Mouse (Mus musculus) heart, postnatal 10 days (tissue): ENCODE results near the gene Brd2. TPM values are rescaled to one million over a fixed set of nuclear protein-coding genes. Genes with fewer than 3 reads are reported as not detected.
"Not testable (repeated sequence)": the region's sequence is repeated elsewhere in the genome, so short reads cannot be mapped to it uniquely, and the experiment has no call there.

Experiments
- DNase-seq, 2 experiments: peaks; one replicate each; pipeline ENCODE4 v3.0.0; 2021
- intact Hi-C: fragments of 180-260 bp; cut with DNase I; formaldehyde crosslinking; loops from one replicate; pipeline ENCODE4 v1.15.1; 2025
- total RNA-seq, 2 experiments: library from RNA; stranded (reverse); gene quantifications; 2 replicates each; pipeline ENCODE4 v1.2.3; 2021

Brd2 gene
- total RNA-seq, result 100 to 1,000 TPM; 113 to 119 TPM

- intact Hi-C loops, result loop anchor here (10.0 kb wide), 2 partner anchors 438 to 482 kb away; partner anchors contain the start of genes Agpat1, Hnrnpm and Rnf5
- peak; percentile 98 to 99 for DNase-seq
These were observed at the start of gene Brd2 for GRCm38 (mm10) chr17:34122188-34122984. Brd2 (minus strand) TSS chr17:34122634.

DNA sequence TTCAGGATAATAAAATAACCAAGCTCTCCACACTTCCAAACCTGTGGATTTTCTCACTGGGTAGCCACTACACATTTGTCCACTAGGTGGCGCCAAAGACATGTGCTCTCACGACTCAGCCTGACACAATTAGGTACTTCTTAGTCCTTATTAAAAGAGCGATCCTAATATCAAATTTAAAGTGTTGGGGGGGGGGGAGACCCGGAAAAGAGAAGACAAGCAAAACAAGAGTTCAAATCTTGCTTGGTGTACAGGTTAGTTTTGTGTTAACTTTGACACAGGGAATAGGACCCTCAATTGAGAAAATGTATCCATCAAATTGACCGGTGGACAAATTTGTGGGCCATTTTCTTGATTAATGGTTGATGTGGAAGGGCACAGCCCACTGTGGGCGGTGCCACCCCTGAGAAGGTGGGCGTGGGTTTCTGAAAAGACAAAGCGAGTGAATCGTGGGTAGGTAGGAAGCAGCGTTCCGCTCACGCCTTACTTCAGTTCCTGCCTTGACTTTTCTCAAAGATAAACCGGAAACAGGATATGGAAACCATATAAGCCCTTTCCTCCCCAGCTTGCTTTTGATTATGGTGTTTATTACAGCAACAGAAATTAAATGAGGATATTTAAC is 48.6 kb upstream of the Brd2 start:
- DNase-seq, result peak; percentile 84 to 91
- intact Hi-C loops, result loop anchor here (1.0 to 5.0 kb wide), 4 partner anchors 33 to 141 kb away; no protein-coding TSS in a partner anchor

DNA sequence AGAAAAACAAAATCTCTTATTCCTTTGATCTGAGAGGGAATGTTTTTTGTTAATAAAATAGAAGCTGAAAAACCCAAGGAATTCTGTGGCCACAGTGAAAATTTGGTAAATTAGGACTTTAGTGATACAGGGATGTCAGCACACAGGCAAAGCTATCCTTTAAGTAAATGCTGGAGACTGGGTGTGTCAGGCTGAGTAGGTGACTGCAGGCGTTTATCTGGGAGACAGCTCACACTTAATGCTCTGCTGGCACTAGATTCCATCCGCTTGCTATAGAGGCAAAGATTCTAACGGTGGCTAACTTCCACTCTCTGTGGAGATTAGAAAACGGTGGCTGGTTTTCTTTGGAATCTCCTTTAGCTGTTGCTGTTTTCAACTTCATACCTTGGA is 48.0 kb upstream of the Brd2 start:
- DNase-seq, result no peak
- intact Hi-C loops, result loop anchor here (1.0 to 5.0 kb wide), 3 partner anchors 35 to 142 kb away; no protein-coding TSS in a partner anchor

DNA sequence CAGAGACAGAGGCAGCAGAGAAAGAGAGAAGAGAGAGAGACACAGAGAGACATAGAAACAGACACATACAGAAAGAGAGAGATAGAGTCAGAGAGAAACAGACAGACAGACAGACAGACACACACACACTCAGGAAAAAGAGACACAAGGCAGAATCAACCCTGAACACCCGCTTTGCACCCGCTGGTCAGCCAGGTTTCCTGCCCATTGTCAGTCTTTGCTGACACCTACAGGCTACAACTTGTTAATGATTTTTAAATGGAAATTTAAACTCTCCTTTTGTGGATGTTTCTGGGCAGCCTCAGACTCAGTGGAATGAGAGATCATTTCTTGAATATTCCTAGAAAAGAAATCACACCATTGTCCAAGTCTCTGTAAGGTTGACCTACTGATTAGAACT is 46.8 kb upstream of the Brd2 start:
- intact Hi-C loops, result loop anchor here (1.0 kb wide), 2 partner anchors 68 to 92 kb away; no protein-coding TSS in a partner anchor
- DNase-seq, result peak; percentile 51 to 69

GRCm38 (mm10) chr17:34165033-34165730 is 42.7 kb upstream of the Brd2 start:
- intact Hi-C loops, result no loop called here
- no peak for DNase-seq

GRCm38 (mm10) chr17:34164202-34164895 is 41.9 kb upstream of the Brd2 start:
- intact Hi-C loops, result loop anchor here (1.0 kb wide), 1 partner anchor 87 kb away; no protein-coding TSS in a partner anchor
- peak; percentile 14 to 37 for DNase-seq

DNA sequence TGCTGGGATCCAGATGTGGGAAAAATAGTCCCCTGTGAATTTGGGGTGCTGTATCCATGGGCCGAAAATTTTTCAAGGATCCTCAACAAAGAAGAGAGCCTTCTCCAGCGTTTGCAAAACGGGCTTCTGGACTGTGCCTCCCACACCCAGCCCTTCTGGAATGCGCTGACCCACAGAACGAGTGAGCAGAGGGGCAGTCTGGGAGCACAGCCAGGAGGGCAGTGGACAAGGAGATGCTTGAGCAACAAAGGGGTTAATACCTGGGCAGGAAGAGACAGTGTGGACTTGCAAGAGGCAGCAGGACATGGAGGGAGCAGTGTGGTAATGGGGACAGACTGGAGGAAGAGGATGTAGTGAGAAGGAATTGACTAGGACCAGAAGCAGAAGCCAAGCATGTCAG is 33.1 kb upstream of the Brd2 start:
- intact Hi-C loops, result no loop called here
- DNase-seq, result no peak

GRCm38 (mm10) chr17:34152923-34153322 is 30.5 kb upstream of the Brd2 start, which contains the start of gene H2-DMb1:
H2-DMb1 (plus strand) TSS chr17:34153072.
- peak; percentile 56 to 73 for DNase-seq
- intact Hi-C loops, result no loop called here

GRCm38 (mm10) chr17:34144960-34145371 is 22.5 kb upstream of the Brd2 start:
- DNase-seq, result no peak
- intact Hi-C loops, result loop anchor here (5.0 to 10.0 kb wide), 2 partner anchors 410 to 792 kb away; no protein-coding TSS in a partner anchor

GRCm38 (mm10) chr17:34144221-34144620 is 21.8 kb upstream of the Brd2 start:
- intact Hi-C loops, result loop anchor here (10.0 kb wide), 1 partner anchor 411 kb away; no protein-coding TSS in a partner anchor
- DNase-seq, result not testable (repeated sequence)

DNA sequence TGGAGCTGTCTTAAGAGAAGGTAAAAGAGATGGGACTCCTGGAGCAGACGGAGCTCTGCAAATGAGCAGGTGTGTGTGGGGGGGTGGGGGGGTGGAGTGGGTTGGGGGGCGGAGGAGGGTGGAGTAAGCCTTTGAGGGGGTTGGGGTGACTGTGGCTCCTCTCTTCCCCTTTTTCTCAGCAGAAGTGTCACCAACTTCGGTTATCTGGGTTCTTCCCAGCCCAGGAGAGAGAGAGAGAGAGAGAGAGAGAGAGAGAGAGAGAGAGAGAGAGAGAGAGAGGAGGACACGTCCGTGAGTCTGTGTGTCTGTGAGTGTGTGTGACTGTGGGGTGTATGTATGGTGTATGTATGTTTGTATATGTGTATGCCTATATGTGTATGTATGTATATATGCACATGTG is 21.0 kb upstream of the Brd2 start:
- intact Hi-C loops, result loop anchor here (10.0 kb wide), 1 partner anchor 411 kb away; no protein-coding TSS in a partner anchor
- no peak for DNase-seq

DNA sequence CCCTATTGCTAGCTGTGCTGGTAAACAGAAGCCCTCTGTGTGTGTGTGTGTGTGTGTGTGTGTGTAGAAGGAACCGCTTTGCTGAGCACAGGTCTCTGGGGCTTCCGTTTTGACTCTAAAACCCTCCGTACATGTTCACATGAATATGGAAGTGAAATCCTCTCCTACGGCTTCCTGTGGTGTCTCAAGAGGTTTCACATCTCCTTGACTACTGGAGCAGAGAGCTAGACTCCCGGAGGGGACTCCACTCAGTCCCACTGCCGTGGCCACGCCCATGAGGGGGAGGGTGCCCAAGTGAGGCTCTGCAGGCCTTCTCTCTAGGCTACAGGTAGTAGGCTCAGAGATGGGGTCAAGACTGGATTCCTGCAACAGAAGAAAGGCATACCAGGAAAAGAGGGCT is 20.6 kb upstream of the Brd2 start, which contains the start of gene H2-DMb2:
H2-DMb2 (plus strand) TSS at position 275 of the 400 bp plus-strand sequence.
- DNase-seq, result peak; percentile 70 to 73
- intact Hi-C loops, result loop anchor here (10.0 kb wide), 1 partner anchor 412 kb away; no protein-coding TSS in a partner anchor

- intact Hi-C loops, result loop anchor here (10.0 kb wide), 1 partner anchor 412 kb away; no protein-coding TSS in a partner anchor
- no peak for DNase-seq
These were observed 20.1 kb upstream of the Brd2 start for GRCm38 (mm10) chr17:34142456-34143010.

GRCm38 (mm10) chr17:34141448-34141847 is 19.0 kb upstream of the Brd2 start:
- intact Hi-C loops, result loop anchor here (10.0 kb wide), 1 partner anchor 413 kb away; no protein-coding TSS in a partner anchor
- DNase-seq, result no peak

GRCm38 (mm10) chr17:34140240-34140639 is 17.8 kb upstream of the Brd2 start:
- intact Hi-C loops, result loop anchor here (10.0 kb wide), 1 partner anchor 415 kb away; no protein-coding TSS in a partner anchor
- no peak for DNase-seq

- intact Hi-C loops, result no loop called here
- DNase-seq, result peak; percentile 16 to 51
These were observed 17.0 kb upstream of the Brd2 start for GRCm38 (mm10) chr17:34139416-34139815.

DNA sequence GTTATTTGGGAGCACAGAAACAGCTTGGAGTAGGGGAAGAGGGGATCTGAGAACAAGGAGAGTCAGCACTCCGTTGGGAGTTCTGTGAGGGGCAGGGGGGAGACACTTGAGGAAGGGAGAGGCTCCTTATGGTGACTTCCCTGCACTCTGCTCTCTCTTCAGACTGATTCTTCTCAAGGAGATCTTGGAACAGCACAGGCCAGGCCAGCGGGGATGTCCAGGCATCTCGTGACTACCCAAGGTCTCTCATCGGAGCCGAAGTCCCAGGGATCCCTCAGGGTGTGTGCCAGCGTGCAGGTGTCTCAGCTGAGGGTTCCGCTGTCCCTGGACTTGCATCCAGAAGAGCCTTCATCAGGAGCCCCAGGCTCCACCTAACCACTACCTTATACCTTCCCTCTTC is 16.2 kb upstream of the Brd2 start:
- intact Hi-C loops, result no loop called here
- peak in 1 of 2 experiments; percentile 3 for DNase-seq

GRCm38 (mm10) chr17:34137601-34138000 is 15.2 kb upstream of the Brd2 start:
- DNase-seq, result no peak
- intact Hi-C loops, result no loop called here
